Mouse (Mus musculus): Measurements from ENCODE around the gene Fgfr2. TPM values are rescaled to one million over a fixed set of nuclear protein-coding genes. Genes with fewer than 3 reads are reported as not detected.

The Fgfr2 gene
- polyA plus RNA-seq, 1 experiment from 2014 or later, result 17.2 TPM

DNA sequence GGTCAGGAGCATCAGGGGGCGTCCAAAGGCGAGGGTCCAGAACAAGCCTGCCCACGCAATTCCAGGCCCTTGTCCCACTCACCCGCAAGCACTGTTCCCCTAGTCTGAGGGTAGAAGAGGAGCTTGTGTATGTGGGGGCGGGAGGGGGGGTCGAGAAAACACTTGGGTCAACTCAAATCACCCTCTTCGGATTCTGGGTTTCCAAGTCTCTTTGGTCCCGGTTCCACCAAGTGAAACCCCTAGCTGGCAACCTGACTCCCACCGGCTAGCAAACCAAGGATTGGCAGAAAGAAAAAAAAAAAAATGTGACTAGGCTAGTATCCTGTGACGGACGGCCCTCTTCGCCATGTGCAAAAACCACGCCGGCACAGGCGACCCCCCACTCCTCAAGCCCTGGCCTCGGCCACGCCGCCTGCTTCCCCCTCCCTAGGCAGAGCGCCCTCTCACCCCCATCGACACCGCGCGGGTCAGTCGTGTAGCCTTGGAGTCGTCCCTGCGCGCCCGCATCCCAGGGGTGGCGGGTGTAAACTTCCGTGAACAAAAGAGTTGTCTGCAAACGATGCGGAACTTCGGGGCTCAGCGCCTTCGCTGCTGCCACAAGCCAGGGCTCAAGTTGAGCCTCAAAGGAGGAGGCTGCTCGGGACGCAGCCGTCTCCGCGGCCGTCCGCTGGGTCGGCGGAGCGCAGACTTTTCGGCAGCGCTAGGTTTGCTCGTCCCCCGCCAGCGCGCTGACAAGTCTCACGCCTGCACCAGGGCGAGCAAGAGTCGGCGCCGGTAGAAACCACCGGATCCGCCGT lies 310.3 kb downstream of the Fgfr2 start:
- H3K4me2 ChIP-seq, result peak overlapping the region; percentile 95
- H3K4me3 ChIP-seq, result peak overlapping the region; percentile 68
- no peaks in the 10 kb centered on the region for H3K27me3 ChIP-seq
- no peaks in the 10 kb centered on the region for H3K9me3 ChIP-seq (replicated peaks)
- H3K36me3 ChIP-seq, result no peaks in the 10 kb centered on the region
- H3K9ac ChIP-seq, result peak overlapping the region; percentile 87
- 1% methylated on average over 57 of the region's 59 CpGs for WGBS
- peak overlapping the region; percentile 94 for H3K27ac ChIP-seq
- peaks cover 53% of the 10 kb centered on the region for H3K4me1 ChIP-seq (replicated peaks)
- ATAC-seq (replicated peaks; ENCODE audit: insufficient number of reproducible peaks, insufficient read depth, low FRiP score, low read depth), result peak; percentile 53

DNA sequence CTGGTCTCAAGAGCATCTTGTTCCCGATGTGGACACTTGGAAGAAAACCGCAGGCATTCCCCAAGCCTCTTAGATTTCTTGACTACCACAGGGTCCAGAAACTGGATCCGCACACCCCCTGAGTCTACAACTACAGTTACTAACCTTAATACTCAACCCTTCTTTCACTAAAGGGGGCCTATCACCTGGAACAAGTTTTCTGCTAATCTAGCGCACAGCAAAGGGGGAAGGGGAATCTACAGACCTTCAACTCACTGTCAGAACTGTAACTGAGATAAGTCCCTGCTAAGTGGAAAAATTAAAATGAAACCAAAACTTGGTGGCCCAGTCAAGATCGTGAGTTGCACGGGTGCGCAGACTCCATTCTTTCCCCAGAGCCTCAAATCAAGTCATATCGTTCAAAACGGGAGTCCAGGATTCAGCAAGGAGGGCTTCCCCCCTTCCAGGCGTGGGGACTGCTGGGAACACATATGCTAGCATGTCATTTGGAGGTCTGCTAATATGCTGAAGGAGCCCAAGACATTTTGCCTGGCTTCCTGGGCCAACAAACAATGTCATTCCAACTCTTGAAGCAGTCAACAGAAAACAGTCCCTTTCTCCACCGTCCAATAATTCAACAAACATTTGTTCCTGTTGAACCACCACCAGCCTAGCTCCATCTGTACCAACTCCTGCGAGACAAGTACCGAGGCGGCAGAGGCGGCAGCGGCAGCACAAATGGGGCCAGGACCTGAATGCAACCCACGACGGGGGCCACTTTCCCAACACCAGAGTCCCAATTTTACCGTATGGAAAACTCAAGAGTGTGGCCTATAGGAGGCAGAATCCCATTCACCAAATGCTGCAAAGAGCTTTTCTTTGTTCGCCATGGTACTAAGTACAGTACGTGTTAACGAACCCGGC lies 311.2 kb downstream of the Fgfr2 start:
- Histone ChIP-seq H3K9ac (peak overlapping the region; percentile 87), H3K27me3 (no peaks in the 10 kb centered on the region), H3K36me3 (no peaks in the 10 kb centered on the region), H3K4me3 (peak overlapping the region; percentile 68), H3K4me2 (peak overlapping the region; percentile 95), H3K27ac (peak overlapping the region; percentile 94), H3K9me3 (replicated peaks) (no peaks in the 10 kb centered on the region), H3K4me1 (replicated peaks) (peaks cover 61% of the 10 kb centered on the region)
- no peak for ATAC-seq (replicated peaks; ENCODE audit: insufficient number of reproducible peaks, insufficient read depth, low FRiP score, low read depth)
- 11% methylated on average over 23 of the region's 23 CpGs for WGBS

DNA sequence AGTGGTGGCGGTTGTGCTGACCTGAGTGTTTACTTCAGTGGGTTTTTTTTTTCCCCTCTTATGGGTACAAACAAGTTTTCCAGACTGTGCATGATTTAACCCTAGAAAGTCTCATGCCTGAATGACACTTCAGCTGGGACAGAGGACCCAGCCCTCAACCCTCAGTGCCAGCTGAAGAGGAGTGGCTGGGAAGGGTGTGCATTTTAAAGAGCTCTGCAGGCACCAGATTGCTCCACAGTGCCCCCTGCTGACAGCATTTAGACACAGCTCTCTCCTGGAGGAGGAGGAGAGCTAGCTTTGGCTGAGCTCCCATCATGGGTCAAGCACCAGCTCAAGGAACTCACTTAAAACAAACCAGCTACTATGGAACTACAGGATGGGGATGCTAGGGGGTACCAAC lies 312.3 kb downstream of the Fgfr2 start:
- WGBS, result 72% methylated on average over 1 of the region's 1 CpGs
- Histone ChIP-seq H3K4me2 (peak overlapping the region; percentile 95), H3K4me1 (replicated peaks) (peaks cover 72% of the 10 kb centered on the region)

DNA sequence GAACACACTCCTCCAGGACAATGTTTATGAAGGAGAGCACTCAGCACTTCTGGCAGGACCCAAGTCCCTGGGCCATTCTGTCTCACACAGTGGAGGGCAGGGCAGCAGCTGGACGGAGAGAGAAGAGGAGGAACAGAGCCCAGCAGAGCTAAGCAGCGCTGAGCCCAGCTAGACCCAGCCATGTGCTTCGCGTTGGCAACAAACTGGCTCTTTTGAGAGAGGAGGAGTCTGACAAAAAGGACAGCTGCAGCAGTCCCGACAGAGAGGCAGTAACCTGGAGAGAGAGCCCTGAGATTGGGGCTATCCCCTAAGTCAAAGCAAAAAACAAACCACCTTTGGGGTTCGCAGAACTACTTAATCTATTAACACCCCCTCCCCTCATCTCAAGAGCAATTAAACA lies 312.8 kb downstream of the Fgfr2 start:
- peak overlapping the region; percentile 95; the same call in 1 of the 2 replicates for H3K4me2 ChIP-seq
- no peaks in the 10 kb centered on the region for H3K36me3 ChIP-seq
- peaks cover 73% of the 10 kb centered on the region for H3K4me1 ChIP-seq (replicated peaks)
- H3K27me3 ChIP-seq, result no peaks in the 10 kb centered on the region
- peak overlapping the region; percentile 58 for H3K27ac ChIP-seq
- WGBS, result 33% methylated on average over 6 of the region's 6 CpGs
- no peak overlapping the region for H3K4me3 ChIP-seq
- H3K9me3 ChIP-seq (replicated peaks), result no peaks in the 10 kb centered on the region
- 0 out of 2 replicates have a peak overlapping the region, but pooled peaks have one; percentile 16 for H3K9ac ChIP-seq
- no peak for ATAC-seq (replicated peaks; ENCODE audit: insufficient number of reproducible peaks, insufficient read depth, low FRiP score, low read depth)

More for the DNA sequence above, 312.3 kb downstream of the Fgfr2 start:
- Histone ChIP-seq H3K27ac (peak overlapping the region; percentile 58), H3K9ac (0 out of 2 replicates have a peak overlapping the region, but pooled peaks have one; percentile 16), H3K9me3 (replicated peaks) (no peaks in the 10 kb centered on the region), H3K27me3 (no peaks in the 10 kb centered on the region), H3K36me3 (no peaks in the 10 kb centered on the region), H3K4me3 (peak overlapping the region; percentile 68; the same call in 1 of the 2 replicates)
- no peak; the same call in 1 of the 2 replicates for ATAC-seq (replicated peaks; ENCODE audit: insufficient number of reproducible peaks, insufficient read depth, low FRiP score, low read depth)

DNA sequence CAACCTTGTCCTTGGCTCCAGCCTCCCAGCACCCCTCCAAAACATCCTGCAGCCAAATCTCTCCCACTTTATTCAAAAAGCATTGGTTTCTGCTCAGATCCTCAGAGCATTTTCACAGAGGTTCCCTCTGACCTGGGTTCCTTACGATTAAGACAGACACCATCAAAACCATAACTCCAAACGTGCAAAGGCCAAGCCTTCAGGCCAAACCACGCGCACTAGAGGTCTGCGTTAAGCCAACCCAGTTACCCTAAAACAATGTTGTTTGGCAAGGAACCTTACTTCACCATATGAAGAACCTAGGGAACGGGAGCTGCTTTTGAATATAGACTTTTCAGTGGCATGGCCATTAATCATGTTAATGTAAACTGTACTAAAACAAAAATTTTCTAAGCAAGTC lies 313.4 kb downstream of the Fgfr2 start:
- Histone ChIP-seq H3K4me3 (no peak overlapping the region), H3K4me2 (no peak overlapping the region), H3K4me1 (replicated peaks) (peaks cover 77% of the 10 kb centered on the region), H3K27me3 (no peaks in the 10 kb centered on the region), H3K9me3 (replicated peaks) (no peaks in the 10 kb centered on the region), H3K36me3 (no peaks in the 10 kb centered on the region), H3K9ac (0 out of 2 replicates have a peak overlapping the region, but pooled peaks have one; percentile 29), H3K27ac (0 out of 2 replicates have a peak overlapping the region, but pooled peaks have one; percentile 58)
- WGBS, result 63% methylated on average over 6 of the region's 6 CpGs
- ATAC-seq (replicated peaks; ENCODE audit: insufficient number of reproducible peaks, insufficient read depth, low FRiP score, low read depth), result no peak

DNA sequence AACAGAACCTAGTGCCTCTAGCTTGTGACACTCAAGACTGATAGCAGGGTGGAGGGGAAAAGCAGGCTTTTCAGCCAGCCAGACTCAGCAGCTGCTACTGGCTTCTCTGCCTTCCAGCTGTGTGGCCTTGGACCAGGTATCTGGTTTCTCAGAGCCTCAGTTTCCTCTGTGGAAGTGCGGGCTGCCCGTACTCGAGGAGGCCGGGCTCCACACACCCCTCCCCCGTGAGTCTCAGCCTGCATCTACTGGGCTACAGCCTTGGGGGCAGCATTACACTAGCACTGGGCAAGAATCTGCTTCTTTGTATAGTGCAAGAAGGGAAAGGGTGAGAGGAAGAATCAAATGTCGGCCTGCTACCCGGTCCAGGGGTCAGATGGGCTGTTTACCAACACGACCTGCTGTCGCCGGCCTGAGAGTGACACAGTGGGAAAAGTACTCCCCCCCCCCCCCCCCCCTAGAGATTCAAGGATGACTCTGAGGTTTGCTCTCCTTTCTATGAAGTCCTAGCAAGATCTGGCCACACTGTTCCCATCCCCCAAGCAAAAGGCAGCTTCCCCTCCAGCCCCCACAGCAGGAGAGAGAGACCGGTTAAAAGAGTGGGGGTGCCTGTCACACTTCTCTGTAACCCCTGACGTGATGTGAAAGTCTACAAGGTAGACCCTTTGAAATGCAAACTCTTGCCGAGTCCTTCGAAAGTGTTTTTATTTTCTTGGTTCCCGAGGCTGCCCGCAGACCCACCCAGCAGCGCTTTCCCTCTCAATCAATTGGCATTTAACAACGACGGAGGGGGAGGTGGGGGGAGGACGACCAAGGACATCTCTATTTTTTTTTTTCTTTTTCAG lies 314.1 kb downstream of the Fgfr2 start:
- no peaks in the 10 kb centered on the region for H3K9me3 ChIP-seq (replicated peaks)
- H3K27ac ChIP-seq, result peak overlapping the region; percentile 73
- H3K36me3 ChIP-seq, result no peaks in the 10 kb centered on the region
- peak overlapping the region; percentile 36; the same call in 1 of the 2 replicates for H3K9ac ChIP-seq
- WGBS, result 14% methylated on average over 20 of the region's 20 CpGs
- H3K4me1 ChIP-seq (replicated peaks), result peaks cover 80% of the 10 kb centered on the region
- no peak overlapping the region for H3K4me3 ChIP-seq
- ATAC-seq (replicated peaks; ENCODE audit: insufficient number of reproducible peaks, insufficient read depth, low FRiP score, low read depth), result no peak
- no peaks in the 10 kb centered on the region for H3K27me3 ChIP-seq
- H3K4me2 ChIP-seq, result peak overlapping the region; percentile 46

DNA sequence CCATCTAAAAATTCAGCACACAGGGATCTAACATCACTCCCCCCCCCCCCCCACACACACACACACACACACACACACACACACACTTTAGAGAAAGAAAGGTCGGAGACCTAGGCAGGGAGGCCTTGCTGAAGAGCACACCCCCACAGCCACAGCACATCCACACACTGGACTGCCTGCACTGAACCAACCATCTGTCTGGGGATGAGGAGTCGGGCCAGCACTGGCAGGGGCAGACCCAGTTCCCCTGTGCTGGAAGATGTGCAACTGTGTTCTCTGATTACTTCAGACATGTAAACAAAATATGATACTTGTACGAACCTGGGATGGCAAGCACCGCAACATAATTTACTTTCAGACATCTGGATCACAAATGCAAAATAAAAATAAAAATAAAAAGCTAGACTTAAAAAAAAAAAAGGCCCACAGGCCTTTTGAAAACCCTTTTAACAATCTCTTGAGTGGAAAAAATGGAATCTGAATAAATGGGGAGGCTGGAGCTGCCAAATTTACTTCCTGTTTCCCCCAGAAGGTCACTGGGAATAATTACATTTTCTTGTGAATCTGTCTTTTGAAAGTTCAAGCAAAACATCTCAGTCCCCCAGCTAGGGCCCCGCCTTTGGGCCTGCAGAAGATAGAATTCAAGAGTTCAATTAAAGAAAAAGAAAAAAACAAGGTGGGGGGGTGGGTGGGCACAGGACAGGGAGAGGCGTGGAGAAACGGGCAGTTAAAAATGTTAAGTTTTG lies 314.9 kb downstream of the Fgfr2 start:
- ATAC-seq (replicated peaks; ENCODE audit: insufficient number of reproducible peaks, insufficient read depth, low FRiP score, low read depth), result no peak
- Histone ChIP-seq H3K4me1 (replicated peaks) (peaks cover 87% of the 10 kb centered on the region), H3K27me3 (no peaks in the 10 kb centered on the region), H3K36me3 (no peaks in the 10 kb centered on the region), H3K9me3 (replicated peaks) (no peaks in the 10 kb centered on the region), H3K9ac (peak overlapping the region; percentile 36; the same call in 1 of the 2 replicates), H3K27ac (peak overlapping the region; percentile 73), H3K4me3 (no peak overlapping the region), H3K4me2 (no peak overlapping the region; the same call in 1 of the 2 replicates)
- 59% methylated on average over 7 of the region's 7 CpGs for WGBS

DNA sequence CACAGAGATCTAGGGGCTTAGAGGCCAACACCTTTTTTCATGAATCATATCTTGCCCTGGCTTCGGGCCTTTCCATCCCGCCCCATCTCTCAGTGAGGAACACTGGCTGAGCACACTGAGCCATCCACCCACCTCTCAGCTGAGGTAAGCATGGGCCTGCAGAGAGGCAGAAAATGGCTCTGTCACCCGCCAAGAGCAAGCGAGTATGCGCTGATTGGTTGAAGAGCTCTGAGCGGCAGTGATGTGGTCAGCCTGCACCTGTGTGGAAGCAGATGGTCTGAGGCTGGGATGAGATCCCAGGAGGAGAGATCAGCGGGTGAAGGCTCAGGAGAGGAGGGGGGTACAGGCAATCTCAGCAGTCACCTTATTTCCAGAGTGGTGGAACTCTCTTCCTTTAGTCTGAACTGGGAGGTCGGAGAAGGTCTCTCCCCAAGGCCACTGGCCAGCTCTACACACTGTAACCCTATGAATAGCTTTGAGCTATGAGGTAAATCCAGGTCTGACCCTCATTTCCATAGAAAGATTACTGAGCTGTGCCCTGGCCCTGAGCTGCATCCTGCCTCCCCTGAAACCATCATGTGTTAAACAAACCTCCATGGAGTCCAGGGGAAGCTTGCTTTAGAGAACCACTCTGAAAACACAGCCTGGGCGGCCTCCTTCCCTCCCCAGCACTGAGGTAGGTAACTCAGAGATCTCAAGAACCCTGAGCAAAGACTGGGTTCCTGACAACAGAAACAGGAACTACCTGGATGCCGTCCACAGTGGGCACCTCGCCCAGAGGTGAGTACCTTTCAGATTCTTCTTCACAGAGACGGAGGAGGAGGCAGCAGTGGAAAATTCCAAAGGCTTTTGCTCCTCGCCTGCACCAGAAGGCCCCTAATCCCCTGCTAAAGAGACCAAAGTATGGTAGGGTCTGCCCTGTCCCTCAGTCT lies 316.0 kb downstream of the Fgfr2 start:
- WGBS, result 58% methylated on average over 13 of the region's 13 CpGs
- Histone ChIP-seq H3K27ac (peak overlapping the region; percentile 73), H3K27me3 (no peaks in the 10 kb centered on the region), H3K36me3 (no peaks in the 10 kb centered on the region), H3K4me3 (no peak overlapping the region), H3K4me2 (no peak overlapping the region), H3K9ac (0 out of 2 replicates have a peak overlapping the region, but pooled peaks have one; percentile 16), H3K4me1 (replicated peaks) (peaks cover 93% of the 10 kb centered on the region), H3K9me3 (replicated peaks) (no peaks in the 10 kb centered on the region)
- no peak for ATAC-seq (replicated peaks; ENCODE audit: insufficient number of reproducible peaks, insufficient read depth, low FRiP score, low read depth)

DNA sequence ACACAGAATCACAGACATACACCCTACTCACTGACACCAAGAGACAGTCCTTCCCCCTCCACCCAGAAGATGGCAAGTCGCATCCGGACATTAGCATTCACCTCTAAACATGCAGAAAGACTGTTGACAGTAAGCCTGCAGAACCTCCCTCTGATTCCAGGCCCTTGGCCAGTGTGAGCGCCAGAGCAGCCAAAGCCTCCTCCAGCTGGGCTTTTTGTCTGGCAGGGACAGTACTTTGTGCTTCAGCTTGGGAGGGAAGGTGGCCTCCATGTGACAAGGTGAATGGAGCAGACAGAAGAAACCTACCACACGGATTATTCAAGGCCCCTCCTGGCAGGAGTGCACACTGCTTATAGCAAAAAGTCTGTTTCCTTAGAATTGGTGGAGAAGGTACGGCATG lies 316.9 kb downstream of the Fgfr2 start:
- Histone ChIP-seq H3K27me3 (no peaks in the 10 kb centered on the region), H3K27ac (peak overlapping the region; percentile 73), H3K9ac (no peak overlapping the region), H3K4me3 (no peak overlapping the region), H3K4me2 (no peak overlapping the region), H3K36me3 (no peaks in the 10 kb centered on the region), H3K4me1 (replicated peaks) (peaks cover 93% of the 10 kb centered on the region), H3K9me3 (replicated peaks) (no peaks in the 10 kb centered on the region)
- WGBS, result 61% methylated on average over 5 of the region's 5 CpGs
- ATAC-seq (replicated peaks; ENCODE audit: insufficient number of reproducible peaks, insufficient read depth, low FRiP score, low read depth), result no peak
